Mouse (Mus musculus) ovary, postnatal 14 days (tissue): ENCODE data around the gene Gm14496.
"Not testable (repeated sequence)": the region's sequence is repeated elsewhere in the genome, so short reads cannot be mapped to it uniquely, and the experiment has no call there.

Experiments used
- DNase-seq: peaks from one replicate; pipeline ENCODE4 v3.0.0; 2022; ENCODE audit warnings: low spot score

Gm14496 gene

DNA sequence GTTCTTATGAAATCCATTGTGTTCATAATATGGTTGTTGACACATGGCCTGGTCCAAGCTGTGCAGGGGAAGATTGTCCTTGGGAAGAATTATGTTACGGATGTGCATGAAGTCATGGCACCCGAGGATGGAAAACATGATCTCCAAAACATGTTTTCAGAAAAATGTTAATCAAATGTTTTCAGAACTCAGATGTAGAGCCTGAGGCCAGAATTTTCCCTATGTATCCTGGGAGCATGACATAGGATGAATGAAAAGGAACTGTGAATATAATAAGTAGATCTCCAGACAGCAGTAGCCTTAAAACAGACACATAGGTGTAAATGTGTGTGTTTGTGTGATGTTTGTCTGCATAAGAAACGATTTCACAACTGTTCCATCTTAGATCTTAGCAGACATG lies at the start of gene Gm14496:
TSS of gene Gm14496 (plus strand) at position 301 of the 400 bp plus-strand sequence.
- no peak for DNase-seq

- DNase-seq, result not testable (repeated sequence)
Measured at GRCm38 (mm10) chr2:181952747-181953680, 37.9 kb upstream of the Gm14496 start.

- DNase-seq, result no peak
Measured at GRCm38 (mm10) chr2:181968395-181968794, 22.5 kb upstream of the Gm14496 start.

- no peak for DNase-seq
Measured at GRCm38 (mm10) chr2:181969187-181969586, 21.7 kb upstream of the Gm14496 start.

DNA sequence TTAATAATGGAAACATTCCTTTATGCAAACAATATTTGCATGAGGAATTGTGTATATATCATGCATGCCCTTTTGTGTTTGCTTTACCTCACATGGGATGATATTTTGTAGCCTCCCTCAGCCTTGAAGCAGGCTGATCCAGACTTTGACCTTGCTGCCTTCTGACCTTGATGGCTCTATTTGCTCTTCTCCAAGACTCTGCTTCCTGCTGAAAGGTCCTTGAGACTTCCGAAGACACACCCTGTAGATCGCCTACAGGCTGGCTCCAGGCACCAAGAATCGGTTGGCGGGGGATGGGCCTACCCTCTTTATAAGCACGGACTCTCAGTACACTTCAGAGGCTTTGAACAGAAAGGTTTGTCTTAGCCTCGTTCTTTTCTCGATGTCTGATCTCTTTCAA lies 9.0 kb upstream of the Gm14496 start:
- DNase-seq, result not testable (repeated sequence)
